Mouse (Mus musculus) fibroblast of lung, adult 2 months (primary cell): Measurements from ENCODE around the gene Ankrd16.

Experiments used
- DNase-seq: peaks from one replicate; pipeline ENCODE4 v3.0.0-alpha.2; 2011; ENCODE audit warnings: low read depth

The Ankrd16 gene

GRCm38 (mm10) chr2:11777091-11778068 lies at the start of gene Ankrd16, which contains the start of gene Fbh1:
Gene Ankrd16 (plus strand): TSS chr2:11777876.
Gene Fbh1 (minus strand): TSS chr2:11777582.
- DNase-seq = peak; percentile 100

GRCm38 (mm10) chr2:11729091-11729490 lies 48.6 kb upstream of the Ankrd16 start:
- no peak for DNase-seq

DNA sequence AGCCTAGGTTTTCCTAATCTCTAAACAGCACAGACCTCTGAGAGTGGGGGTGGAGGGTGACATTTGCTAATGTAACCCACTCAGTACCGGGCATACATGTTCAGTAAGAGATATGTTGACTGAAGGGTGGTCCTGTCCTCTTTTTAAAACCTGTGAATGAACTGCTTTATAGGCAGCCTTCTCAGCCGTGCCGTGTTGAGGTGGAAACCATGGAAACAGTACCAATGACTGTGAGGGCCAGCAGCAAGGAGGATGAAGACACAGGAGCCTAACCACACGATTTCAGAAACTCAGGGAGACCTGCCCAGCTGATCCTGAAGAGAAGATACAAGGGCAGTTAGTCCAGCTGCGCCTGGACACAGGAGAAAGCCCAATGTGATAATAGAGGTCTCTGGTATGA lies 44.7 kb upstream of the Ankrd16 start:
- no peak for DNase-seq

- no peak for DNase-seq
Observed at GRCm38 (mm10) chr2:11735853-11736252, 41.8 kb upstream of the Ankrd16 start.

GRCm38 (mm10) chr2:11738794-11739193 lies 38.9 kb upstream of the Ankrd16 start:
- DNase-seq = no peak

DNA sequence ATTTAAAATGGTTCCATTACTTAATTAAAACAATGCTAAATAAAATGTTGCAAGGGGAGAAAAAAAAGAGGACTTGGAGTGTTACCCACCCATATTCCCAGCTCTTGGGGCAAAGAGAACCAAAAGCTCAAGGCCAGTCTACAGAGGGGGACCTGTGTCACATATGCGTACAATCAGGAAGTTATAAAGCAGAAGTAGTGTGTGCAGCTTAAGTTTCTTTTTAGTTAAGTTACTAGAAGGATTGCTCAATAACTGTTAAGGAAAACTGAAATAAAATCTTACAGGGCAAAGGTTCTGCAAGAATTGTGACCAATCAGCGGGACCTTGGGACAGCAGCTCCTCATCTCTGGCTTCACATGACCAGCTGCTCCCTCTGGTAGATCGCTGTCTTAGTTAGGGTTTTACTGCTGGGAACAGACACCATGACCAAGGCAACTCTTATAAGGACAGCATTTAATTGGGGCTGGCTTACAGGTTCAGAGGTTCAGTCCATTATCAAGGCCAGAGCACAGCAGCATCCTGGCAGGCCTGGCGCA lies 38.1 kb upstream of the Ankrd16 start:
- DNase-seq = no peak

DNA sequence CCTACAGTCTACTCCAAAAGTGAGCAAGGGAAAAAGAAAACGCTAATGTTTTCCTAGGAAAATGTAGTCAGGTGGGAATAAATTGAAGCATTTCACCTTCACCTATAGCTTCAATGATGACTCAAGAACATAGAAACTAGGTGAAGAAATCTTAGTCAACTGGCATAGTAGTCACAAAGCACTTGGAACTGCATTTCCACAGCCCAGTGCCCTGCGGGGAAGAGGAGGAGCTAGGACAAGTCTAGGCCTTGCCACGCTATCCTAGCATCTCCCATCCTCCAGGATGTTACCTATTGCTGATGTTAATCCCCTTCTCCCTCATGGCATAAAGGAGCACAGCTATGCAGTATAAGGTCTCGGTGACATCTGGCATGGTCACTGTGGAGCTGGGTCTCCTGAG lies 15.1 kb upstream of the Ankrd16 start:
- DNase-seq = no peak

DNA sequence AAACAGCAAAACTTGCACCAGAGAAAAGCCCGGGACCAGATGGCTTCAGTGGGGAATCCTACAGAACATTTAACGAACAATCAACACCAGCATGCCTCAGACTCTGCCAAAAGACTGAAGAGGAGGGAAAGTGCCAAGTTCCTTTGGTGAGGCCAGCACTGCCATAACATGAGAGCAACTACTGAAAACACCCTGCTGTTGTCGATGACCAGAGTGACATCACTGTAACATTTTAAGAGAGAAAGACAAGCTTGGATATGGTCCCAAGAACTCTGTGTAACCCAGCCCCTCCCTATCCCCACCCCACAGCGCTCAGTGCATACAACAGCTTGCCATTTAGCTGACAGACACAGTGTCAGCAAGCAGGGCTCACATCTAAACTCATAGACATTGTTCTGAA lies 12.0 kb upstream of the Ankrd16 start:
- DNase-seq = no peak

DNA sequence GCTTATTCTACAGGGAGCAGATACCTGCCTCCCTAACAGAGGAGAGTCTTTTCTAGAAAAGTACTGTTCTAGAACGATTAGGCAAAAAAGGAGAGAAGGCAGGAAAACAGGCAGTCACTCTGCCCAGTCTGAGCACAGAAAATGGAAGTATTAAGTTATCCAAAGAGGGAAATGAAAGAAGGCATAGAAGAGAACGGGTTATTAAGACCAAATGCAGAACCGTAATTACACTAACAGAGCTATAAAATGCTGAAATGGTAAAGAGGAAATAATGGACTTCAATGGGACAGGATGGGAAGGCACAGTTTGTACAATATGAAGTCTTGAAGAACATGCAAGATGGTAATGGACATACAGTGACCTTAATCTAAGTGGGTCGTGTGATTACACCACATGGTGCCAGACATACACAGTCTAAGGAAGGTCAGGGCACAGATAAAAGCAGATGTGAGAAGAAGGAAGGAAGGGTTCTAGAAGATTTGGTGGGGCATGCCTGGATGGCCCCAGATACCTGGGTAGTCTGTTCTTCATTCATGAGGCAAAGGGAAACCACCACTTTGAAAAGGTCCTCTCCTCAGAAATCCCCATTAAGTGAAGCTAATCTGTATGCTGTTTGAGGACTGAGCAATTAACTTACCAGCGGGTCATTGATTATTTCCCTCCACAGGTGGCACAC lies 11.1 kb upstream of the Ankrd16 start:
- no peak for DNase-seq

DNA sequence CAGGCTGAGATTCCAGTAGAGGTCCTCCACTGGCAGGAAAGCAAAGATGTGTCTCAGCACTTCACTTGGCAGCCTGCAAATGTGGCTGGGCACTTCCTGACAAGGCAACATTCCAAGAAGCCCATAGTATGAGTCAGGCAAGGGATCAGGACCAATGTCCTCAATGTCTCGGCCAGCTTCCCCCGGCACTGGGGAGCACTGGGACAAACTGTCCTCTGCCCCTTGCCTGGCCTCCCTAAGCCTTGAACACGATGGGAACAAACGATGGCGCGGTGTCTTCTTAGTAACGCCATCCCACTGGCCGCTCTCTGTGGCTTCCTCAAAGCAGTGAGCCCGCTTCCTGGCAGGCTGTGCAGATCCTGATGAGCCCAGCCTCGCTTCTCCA lies 10.5 kb upstream of the Ankrd16 start:
- DNase-seq = no peak

- no peak for DNase-seq
Observed at GRCm38 (mm10) chr2:11771701-11772100, 6.0 kb upstream of the Ankrd16 start.

- DNase-seq = no peak
Observed at GRCm38 (mm10) chr2:11772401-11772800, 5.3 kb upstream of the Ankrd16 start.

- no peak for DNase-seq
Observed at GRCm38 (mm10) chr2:11774426-11774825, 3.2 kb upstream of the Ankrd16 start.

DNA sequence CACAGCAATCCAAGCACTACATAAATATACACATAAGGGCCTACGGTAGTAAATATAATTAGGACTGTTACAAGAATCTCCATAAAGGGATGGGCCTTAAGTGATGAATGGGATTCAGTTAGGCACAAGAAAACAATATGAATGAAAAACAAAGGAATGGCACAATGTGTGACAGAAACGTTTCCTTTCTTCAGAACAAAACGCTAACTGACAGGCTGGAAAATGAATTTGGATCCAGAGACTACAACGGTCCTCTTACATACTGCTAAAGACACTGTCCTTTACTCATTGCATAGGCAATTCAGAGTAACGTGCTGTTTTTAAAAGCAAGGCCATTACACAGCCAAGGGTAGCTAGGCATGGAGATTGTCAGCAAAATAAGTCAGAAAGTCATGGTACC lies 2.6 kb upstream of the Ankrd16 start:
- DNase-seq = no peak

GRCm38 (mm10) chr2:11776415-11776814 lies 1.3 kb upstream of the Ankrd16 start:
- no peak for DNase-seq

- DNase-seq = peak; percentile 77
Observed at GRCm38 (mm10) chr2:11778087-11778823, 579 bp downstream of the Ankrd16 start.

DNA sequence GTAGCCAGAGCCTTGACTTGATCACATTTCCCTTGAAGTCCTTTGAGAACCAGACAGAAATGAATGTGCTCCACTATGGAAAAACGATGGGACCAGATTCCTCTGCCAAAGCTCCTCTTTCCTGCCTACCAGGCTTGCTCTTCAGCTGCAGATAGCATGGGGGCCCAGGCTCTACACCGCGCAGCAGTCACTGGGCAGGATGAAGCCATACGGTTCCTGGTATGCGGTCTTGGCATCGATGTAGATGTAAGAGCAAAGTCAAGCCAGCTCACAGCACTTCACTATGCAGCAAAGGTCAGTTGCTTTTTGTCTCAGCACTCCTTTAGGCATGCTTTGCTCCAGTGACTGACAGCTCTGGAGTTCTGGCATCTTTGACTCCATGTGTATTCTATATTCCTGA lies 6.5 kb downstream of the Ankrd16 start:
- DNase-seq = no peak

DNA sequence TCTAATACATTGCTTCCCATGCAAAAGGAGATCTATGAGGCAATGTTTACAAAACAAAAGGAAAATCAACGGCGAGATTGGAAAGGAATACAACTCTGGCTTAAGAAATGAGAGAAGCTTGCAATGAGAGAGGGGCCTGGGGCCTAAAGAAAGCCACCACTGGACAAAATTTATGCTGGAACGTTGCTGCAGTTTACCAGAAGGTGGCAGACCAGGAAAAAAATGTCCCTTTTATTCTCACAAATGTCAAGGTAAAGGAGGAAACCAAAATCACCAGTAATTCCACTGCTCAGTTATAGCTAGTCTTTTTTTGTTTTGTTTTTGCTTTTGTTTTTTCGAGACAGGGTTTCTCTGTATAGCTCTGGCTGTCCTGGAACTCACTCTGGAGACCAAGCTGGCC lies 17.0 kb downstream of the Ankrd16 start:
- DNase-seq = no peak

DNA sequence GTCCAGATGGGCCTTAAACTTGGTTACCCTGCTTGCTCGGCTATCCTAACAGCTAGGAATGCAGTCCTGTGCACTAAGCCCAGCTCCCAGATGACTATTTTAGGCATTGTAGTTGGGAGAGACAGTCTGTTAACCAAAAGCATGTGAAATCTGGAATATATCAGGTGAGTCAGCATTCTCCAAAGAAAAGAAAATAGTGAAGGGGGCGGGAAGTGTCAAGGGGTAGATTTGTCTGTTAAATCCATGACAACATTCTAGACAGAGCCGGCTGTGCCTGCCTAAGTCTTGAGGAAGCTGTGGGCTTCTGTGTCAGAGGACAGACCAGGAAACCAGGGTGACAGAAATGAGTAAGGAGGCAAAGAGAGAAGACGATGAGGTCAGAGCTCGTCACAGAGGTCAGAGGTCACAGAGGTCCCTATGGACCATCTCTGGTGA lies 20.3 kb downstream of the Ankrd16 start:
- peak; percentile 43 for DNase-seq

GRCm38 (mm10) chr2:11801299-11801930 lies 23.7 kb downstream of the Ankrd16 start:
- no peak for DNase-seq
